Mouse (Mus musculus) right cerebral cortex, postnatal 10 days (tissue): Measurements from ENCODE around the gene Ablim1.

ENCODE experiments used
- DNase-seq, 2 experiments: peaks; one replicate each; pipeline ENCODE4 v3.0.0; 2021; ENCODE audit warnings: low spot score in 2 of 2

The Ablim1 gene

GRCm38 (mm10) chr19:57222657-57223056, 92.1 kb downstream of the Ablim1 start:
- no peak for DNase-seq

DNA sequence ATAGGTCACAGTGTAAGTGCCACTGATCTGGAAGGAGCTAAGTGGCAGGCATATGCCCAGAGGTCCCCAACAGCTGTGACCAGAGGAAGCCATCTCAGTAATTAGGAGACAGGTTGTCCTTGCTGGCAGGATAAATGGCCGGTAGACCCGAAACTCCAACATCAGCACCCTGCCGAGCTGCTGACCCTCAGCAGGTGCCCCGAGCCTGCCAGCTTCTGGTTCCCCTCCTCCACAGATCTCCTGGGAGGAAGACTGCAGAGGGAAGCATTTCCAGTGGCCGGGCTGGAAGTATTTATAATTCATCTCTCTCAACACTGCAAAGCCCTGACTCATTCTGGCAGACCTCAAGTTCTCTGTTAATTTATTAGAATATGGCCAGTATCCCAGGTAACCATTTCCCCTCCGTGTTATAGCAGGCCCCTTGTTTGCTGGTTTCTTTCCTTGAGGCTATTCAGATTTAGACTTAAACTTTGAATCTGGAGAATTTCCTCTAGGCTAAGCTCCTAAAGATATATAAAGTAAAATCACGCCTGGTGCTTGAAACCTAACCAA, 93.0 kb downstream of the Ablim1 start:
- no peak for DNase-seq

DNA sequence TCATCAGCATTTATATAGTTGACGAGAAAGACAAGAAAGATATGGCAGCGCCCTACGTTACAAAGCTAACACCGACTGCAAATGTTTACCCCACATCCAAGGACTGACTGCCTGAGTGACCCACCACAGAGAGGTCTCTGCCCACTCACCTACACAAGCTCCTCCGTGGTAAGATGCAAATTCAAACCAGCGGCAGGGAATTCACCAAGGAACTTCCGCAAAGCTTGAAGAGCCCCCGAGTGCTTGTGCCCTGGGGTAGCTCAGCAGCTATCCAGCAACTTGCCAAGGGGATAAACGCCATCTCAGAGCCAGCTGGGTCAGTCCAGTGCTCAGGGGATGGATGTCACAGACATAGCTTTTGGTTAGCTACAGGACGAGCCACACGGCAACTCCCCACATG, 95.0 kb downstream of the Ablim1 start:
- no peak for DNase-seq

GRCm38 (mm10) chr19:57217161-57217560, 97.6 kb downstream of the Ablim1 start:
- DNase-seq, result no peak

DNA sequence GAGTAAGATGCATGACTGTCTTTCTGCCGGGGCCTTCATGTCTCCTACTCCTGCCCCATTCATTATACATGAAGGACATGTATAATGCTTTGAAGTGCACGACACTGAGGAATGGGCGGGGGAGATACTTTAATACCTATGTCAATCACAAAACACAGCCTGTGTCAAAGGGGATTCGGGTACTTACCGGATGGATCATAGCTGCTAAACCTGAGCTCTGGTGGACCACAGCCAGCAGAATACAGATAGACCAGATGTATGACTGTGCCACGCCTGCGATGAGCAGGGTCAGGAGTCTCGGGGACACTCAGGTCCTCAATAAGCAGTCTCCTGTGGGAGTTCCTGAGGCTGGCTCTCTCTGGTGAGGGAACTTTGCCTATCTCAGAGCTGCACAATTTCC, 99.2 kb downstream of the Ablim1 start:
- no peak for DNase-seq

DNA sequence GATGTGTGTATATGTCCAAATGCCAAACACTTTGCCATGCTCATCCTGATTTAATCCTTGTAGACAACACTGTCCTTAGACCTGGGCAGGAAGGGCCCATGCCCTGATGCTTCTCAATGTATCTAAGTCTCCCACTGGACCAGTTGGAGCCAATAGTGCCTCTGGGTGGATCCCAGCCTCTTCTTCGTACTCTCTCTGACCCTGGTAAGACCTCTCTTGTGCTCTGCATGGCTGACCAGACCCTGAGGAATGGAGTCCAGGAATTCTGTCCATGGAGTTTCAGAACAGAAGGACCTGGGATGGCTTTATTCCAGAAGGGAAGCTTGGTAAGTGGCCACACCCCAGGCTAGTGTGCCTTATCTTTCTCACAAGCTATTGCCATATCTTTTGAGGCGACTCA, 102.3 kb downstream of the Ablim1 start:
- DNase-seq, result no peak

GRCm38 (mm10) chr19:57211444-57212111, 103.1 kb downstream of the Ablim1 start:
- DNase-seq, result peak; percentile 66 to 82

DNA sequence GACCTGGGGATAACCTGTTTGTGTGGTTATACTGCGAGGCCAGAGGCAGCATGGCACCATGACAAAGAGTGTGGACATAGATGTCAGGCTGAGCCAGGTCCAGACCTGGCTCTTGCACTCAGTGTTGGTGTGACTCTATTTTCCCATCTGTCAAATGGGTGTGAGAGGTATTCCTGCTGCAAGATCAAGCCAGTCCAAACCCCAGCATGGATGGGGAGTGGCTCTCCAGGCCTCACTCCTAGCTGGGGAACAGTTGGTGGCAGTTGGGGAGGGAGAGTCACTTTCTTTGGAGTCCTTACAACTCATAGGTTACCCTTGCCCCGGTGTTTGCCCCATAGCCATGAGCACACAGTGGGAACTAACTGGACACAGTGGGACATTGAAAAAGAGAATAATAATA, 103.8 kb downstream of the Ablim1 start:
- DNase-seq, result no peak

GRCm38 (mm10) chr19:57204101-57204500, 110.6 kb downstream of the Ablim1 start:
- no peak for DNase-seq

GRCm38 (mm10) chr19:57202554-57202953, 112.2 kb downstream of the Ablim1 start:
- DNase-seq, result no peak

DNA sequence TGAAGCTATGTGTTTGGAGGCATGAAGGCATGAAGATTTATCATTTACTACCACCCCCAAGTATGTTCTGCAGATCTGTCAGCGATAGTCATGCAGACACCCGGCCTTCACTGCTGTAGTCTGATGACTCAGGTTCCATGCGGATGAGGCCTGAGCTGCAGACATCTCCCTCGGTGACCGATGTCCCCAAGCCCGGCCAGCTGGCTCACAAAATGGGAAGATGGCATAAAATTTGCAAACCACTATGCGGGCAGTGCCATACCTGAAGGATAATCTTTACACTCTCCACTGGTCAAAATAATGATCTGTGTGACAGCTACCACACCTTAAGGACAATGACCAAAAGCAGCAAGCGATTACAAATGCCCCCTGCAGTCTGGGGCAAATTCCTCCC, 113.6 kb downstream of the Ablim1 start:
- no peak for DNase-seq

GRCm38 (mm10) chr19:57200477-57201089, 114.1 kb downstream of the Ablim1 start:
- no peak for DNase-seq

DNA sequence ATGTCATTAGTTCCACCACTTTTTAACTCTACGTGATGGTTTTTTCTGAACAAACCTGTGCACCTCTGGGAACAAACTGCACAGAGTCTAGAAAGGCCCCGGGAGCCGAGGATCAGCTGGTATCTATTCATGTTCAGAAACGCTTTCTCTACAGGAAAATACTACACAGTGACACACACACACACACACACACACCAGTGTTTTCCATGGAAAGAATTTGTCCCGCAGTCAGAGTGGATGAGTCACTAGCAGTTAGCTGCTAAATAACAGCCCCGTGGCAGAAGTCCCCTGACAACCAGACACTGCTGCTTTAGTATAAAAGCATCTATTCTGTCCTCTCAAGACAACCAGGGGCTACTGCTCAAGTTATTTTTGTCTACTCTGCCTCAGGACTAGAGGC, 115.4 kb downstream of the Ablim1 start:
- DNase-seq, result peak in 1 of 2 experiments; percentile 49

DNA sequence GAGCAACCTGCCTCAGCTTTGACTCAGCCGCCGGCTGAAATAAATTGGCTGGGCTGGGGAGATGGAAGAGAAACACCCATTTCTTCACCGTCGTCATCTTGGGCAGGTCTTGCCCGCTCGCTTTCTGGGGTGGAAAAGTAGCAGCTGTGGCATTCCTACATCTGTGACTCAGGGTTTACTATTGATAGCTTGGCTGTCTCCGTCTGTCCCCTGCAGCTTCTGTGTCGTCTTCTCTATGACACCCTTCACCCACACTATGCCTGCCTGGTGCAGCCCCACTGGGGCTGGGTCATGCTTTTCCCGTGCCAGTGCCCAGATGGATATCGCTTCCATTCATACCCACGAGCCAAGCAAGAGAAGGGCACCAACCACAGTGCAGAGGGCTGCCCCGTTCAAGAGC, 116.2 kb downstream of the Ablim1 start:
- peak in 1 of 2 experiments; percentile 46 for DNase-seq

DNA sequence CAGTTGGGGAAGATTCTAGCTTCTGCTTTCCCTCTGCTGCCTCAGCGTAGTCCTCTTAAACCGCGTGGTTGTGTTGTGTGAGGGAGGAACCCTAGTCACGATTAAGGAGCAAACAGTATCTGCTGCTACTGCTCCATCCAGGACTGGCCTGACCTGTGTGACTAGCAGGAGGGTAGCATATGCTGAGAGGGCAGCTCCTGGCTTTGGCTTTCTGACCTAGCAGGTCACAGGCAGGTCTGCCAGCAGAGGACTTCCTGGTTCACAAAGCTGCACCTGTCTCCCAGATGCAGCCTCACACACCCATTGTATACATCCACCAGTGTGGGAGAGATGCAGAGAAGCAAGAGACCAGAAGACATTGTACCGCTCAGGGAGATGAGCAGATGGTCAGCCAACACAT, 116.7 kb downstream of the Ablim1 start:
- DNase-seq, result peak in 1 of 2 experiments; percentile 44

GRCm38 (mm10) chr19:57197043-57197817, 117.5 kb downstream of the Ablim1 start:
- DNase-seq, result peak; percentile 62 to 70

- no peak for DNase-seq
Observed at GRCm38 (mm10) chr19:57196616-57197015, 118.1 kb downstream of the Ablim1 start.

GRCm38 (mm10) chr19:57195169-57195930, 119.4 kb downstream of the Ablim1 start:
- no peak for DNase-seq

DNA sequence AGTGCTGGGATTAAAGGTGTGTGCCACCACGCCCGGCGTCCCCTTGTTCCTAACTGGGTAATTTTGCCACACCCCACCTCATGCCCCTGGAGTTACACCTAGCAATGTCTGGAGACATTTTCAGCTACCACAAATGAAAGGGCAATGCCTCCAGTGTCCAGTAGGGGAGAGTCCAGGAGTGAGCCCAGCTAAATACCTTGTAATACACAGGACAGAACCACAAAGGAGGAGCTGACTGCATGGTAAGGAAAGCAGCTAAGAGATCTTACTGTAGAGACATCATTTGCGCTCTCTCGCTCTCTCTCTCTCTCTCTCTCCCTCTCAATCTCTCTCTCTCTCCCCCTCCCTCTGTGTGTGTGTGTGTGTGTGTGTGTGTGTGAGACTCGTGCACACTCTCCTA, 120.8 kb downstream of the Ablim1 start:
- DNase-seq, result no peak

DNA sequence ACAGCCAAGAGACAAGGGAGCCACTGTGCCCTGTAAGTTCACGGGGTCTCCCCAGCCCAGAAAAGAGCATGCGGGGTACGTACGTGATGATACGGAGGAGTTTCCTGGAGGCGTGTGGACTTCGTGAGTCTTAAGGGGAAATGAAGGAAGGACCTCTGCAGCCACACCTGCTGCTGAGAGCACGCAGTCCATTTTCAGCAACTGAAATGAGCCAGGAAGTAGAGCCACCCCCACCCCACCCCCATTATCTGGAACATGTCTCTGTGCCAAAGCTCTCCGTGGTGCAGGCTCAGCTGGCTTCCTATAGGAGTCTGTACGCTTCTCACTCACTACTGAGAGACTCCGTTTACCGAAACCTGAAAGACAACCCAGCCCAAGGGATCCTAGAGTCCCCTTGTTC, 121.3 kb downstream of the Ablim1 start:
- no peak for DNase-seq

GRCm38 (mm10) chr19:57191109-57191508, 123.6 kb downstream of the Ablim1 start:
- DNase-seq, result no peak

GRCm38 (mm10) chr19:57189427-57189826, 125.3 kb downstream of the Ablim1 start:
- DNase-seq, result no peak
